Mouse (Mus musculus) cerebellum, adult 2 months (tissue): ENCODE data around the gene Dnm1l.

Source experiments
- CTCF ChIP-seq: fragments of 200-500 bp; IDR thresholded peaks from 2 replicates; pipeline ENCODE4 v1.5.1; 2011; ENCODE audit warnings: low read depth, mild to moderate bottlenecking, control low read depth, low read length, moderate library complexity, borderline replicate concordance; ENCODE audit not compliant: insufficient read depth
- POLR2A ChIP-seq: fragments of 200-500 bp; IDR thresholded peaks from 2 replicates; pipeline ENCODE4 v1.6.1; 2011; ENCODE audit warnings: low read length, control low read depth, borderline replicate concordance; ENCODE audit not compliant: insufficient read depth

- TF ChIP-seq CTCF: no peak
- TF ChIP-seq POLR2A: no peak
Observed at GRCm38 (mm10) chr16:16303138-16303827, 55.5 kb downstream of the Dnm1l start.
